Mouse (Mus musculus) stomach, embryonic 16.5 days (tissue): ENCODE measurements around the gene Wiz. TPM values are rescaled to one million over a fixed set of nuclear protein-coding genes. Genes with fewer than 3 reads are reported as not detected.

Experiments used
- ATAC-seq: fragments of 200-750 bp; cut with Nextera tagmentation; 2 replicates; pipeline ENCODE4 v1.8.0; 2017; ENCODE audit warnings: moderate number of reproducible peaks, moderate TSS enrichment; ENCODE audit not compliant: insufficient read depth, low FRiP score
- H3K27ac ChIP-seq: fragments of 300-500 bp; sonication (generic); 2 replicates; pipeline ENCODE4 v1.5.1; 2014; ENCODE audit warnings: low read length
- H3K27me3 ChIP-seq: fragments of 300-500 bp; sonication (generic); 2 replicates; pipeline ENCODE4 v1.6.1; 2014; ENCODE audit warnings: low read length, control low read depth, mixed read lengths; ENCODE audit not compliant: control insufficient read depth, insufficient read depth
- H3K36me3 ChIP-seq: fragments of 300-500 bp; sonication (generic); 2 replicates; pipeline ENCODE4 v1.6.1; 2014; ENCODE audit warnings: low read length; ENCODE audit not compliant: control insufficient read depth, insufficient read depth
- H3K4me1 ChIP-seq: fragments of 300-500 bp; sonication (generic); 2 replicates; pipeline ENCODE4 v1.6.1; 2014; ENCODE audit warnings: low read length, control low read depth, mixed read lengths; ENCODE audit not compliant: control insufficient read depth, insufficient read depth
- H3K4me2 ChIP-seq: fragments of 300-500 bp; sonication (generic); 2 replicates; pipeline ENCODE4 v1.6.1; 2014; ENCODE audit warnings: low read depth, low read length, mixed read lengths
- H3K4me3 ChIP-seq: fragments of 300-500 bp; sonication (generic); replicated peaks from 2 replicates; pipeline ENCODE4 v1.5.1; 2014; ENCODE audit warnings: mild to moderate bottlenecking, low read length
- H3K9ac ChIP-seq: fragments of 300-500 bp; sonication (generic); 2 replicates; pipeline ENCODE4 v1.6.1; 2014; ENCODE audit warnings: low read length
- H3K9me3 ChIP-seq: fragments of 300-500 bp; sonication (generic); replicated peaks from 2 replicates; pipeline ENCODE4 v1.6.1; 2016; ENCODE audit warnings: low read length, control low read depth; ENCODE audit not compliant: control insufficient read depth
- WGBS: fragments of 180-500 bp; shearing (Covaris S2); extraction: QIAGEN DNeasy Blood & Tissue Kit; methylation state at CpG from one replicate; pipeline ENCODE4 v1.1.7; 2014; 5-methylcytosine and 5-hydroxymethylcytosine counted together
- polyA plus RNA-seq: library from polyadenylated mRNA; unstranded; fragments of >200 nt; fragmentation: Nextera tagmentation; extraction: Ambion mirVana; gene quantifications from 2 replicates; pipeline ENCODE4 v1.2.1, GENCODE M21; 2015

Gene Wiz
- polyA plus RNA-seq, 1 experiment from 2014 or later, result 23.7 TPM

DNA sequence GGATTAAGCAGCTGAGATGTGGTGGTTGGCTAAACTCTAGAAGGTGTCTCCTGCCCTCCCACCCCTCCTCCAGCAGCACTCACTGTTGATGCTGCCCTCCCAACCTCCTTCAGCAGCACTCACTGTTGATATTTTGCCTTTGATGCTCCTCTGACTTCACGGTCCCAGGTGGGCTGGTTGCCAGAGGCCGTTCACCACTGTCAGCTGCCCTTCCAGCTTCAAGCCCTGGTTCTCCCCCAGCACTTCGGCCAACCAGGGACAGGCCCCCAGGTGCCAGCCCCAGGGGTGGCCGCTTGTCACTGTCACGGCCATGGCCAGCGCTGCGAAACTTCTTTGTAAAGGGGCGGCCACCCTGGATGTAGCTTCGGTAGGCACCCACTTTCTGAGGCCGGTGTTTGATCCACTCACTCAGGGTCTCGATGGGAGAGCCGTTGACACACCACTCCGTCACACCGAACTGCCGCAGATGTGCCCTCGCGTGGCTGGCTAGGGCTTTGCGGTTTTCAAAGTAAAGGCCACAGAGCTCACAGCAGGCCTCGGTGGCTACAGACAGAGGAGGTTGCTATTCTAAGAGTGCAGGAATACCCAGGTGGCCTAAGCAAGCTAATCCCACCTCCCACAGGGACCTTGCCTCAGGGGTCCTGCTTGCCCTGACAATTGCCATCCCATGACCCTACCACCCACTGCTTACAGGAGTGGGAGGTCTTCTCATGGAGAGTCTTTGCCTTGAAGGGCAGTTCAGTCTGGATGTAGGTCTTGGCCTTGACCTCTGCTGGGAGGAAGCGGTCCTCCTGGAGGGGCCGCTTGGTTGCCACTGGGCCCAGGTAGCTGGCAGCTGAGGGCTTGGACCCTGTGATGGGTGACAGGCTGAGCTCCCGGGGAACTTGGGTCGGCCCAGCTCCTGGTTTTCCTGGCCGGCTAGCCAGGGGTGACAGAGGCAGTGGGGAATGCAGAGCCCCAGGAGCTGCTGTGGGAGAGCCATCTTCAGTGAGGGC, 32.2 kb downstream of the Wiz start:
- Histone ChIP-seq H3K9me3 (no peaks in the 10 kb centered on the region), H3K9ac (no peak overlapping the region), H3K36me3 (peaks cover 34% of the 10 kb centered on the region), H3K4me3 (no peak overlapping the region), H3K27me3 (no peaks in the 10 kb centered on the region), H3K4me2 (no peak overlapping the region), H3K27ac (no peak overlapping the region), H3K4me1 (0 out of 2 replicates have a peak, but pooled peaks cover under 1% of the 10 kb centered on the region)
- WGBS, result 86% methylated on average over 24 of the region's 24 CpGs
- ATAC-seq, result no peak

DNA sequence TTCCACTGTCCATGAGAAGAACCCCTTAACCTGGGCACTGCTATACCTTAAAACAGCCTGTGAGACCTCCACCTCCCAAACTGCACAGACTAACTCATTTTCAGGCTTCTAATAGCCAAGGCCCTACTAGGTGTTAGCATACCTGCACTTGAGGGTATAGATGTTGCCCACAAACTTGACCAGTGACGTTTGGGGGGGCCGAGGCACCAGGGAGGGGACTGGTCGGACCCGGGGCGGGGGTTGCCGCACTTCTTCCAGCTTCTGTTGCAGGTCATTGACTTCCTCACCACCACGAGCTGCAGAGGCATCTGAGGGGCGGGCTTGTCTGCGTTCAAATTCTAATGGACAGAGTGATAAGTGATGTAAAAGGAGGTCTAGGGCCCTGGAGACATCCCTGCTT, 33.0 kb downstream of the Wiz start:
- Histone ChIP-seq H3K4me2 (no peak overlapping the region), H3K4me1 (no peaks in the 10 kb centered on the region), H3K36me3 (peaks cover 34% of the 10 kb centered on the region), H3K4me3 (no peak overlapping the region), H3K9ac (no peak overlapping the region), H3K27me3 (no peaks in the 10 kb centered on the region), H3K27ac (no peak overlapping the region), H3K9me3 (no peaks in the 10 kb centered on the region)
- no peak for ATAC-seq
- WGBS, result 84% methylated on average over 9 of the region's 9 CpGs

DNA sequence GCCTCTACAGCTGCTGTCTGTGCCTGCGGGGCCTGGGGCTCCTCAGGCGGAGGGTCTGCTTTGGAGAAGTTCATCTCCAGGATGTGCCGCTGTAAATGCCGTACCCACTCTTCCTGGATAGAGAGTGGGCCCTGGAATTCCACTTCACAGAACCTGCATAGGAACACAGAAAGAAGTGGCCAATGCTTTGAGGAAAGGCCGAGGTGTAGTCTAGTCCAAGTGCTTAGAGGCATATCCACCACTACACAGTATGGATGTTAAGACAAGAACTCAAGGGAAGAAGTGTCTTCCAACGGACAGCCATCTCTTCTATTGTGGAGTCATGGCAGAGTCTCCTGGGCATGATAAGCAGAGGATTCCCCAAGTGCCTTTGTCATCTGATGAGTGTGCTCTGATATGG, 34.2 kb downstream of the Wiz start:
- Histone ChIP-seq H3K4me2 (no peak overlapping the region), H3K36me3 (peaks cover 29% of the 10 kb centered on the region), H3K9ac (no peak overlapping the region), H3K9me3 (no peaks in the 10 kb centered on the region), H3K27me3 (no peaks in the 10 kb centered on the region), H3K4me1 (no peaks in the 10 kb centered on the region), H3K4me3 (no peak overlapping the region), H3K27ac (no peak overlapping the region)
- 93% methylated on average over 6 of the region's 6 CpGs for WGBS
- ATAC-seq, result no peak

DNA sequence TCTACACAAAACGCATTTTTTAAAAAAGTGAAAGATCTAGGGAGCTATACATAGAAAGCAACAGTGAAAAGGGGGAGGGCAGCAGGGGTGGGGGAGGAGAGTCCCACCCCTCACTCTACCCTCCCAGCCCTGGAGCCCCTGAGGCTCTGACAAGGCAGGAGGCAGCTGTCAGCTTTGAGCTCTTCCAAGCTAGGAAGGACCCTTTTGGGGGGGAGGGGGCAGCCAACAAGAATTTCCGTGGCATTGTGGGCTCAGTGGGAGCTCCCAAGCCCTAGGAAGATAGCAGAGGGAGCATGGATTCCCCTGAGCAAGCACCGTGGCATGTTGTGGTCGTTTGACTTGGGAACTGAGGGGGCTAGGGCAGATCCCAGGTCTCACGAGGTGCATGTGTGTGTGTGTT, 35.0 kb downstream of the Wiz start:
- Histone ChIP-seq H3K9me3 (no peaks in the 10 kb centered on the region), H3K4me2 (no peak overlapping the region), H3K4me1 (peaks cover 5% of the 10 kb centered on the region), H3K4me3 (no peak overlapping the region), H3K9ac (no peak overlapping the region), H3K27ac (no peak overlapping the region), H3K27me3 (no peaks in the 10 kb centered on the region), H3K36me3 (peaks cover 29% of the 10 kb centered on the region)
- 76% methylated on average over 5 of the region's 5 CpGs for WGBS
- ATAC-seq, result no peak

DNA sequence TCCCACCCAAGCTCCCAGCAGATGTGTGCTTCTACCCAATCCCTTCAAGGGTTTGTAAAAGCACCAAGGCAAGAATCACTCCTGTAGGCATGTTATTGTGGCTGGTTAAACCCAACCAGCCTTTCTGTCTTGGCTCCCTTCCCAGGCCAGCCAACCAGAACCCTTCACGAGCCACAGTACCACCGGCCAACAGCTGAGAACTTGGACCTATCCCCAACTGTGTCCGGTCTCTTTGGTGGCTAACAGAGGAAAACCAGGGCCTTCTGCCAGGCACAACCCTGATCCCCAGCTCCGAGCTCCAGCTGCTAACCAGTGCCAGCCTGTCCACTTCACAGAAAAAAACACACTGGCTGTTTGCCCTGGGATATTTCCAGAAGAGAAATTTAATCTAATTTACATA, 35.5 kb downstream of the Wiz start:
- Histone ChIP-seq H3K36me3 (peaks cover 24% of the 10 kb centered on the region), H3K9ac (no peak overlapping the region)
- WGBS, result 77% methylated on average over 4 of the region's 4 CpGs

DNA sequence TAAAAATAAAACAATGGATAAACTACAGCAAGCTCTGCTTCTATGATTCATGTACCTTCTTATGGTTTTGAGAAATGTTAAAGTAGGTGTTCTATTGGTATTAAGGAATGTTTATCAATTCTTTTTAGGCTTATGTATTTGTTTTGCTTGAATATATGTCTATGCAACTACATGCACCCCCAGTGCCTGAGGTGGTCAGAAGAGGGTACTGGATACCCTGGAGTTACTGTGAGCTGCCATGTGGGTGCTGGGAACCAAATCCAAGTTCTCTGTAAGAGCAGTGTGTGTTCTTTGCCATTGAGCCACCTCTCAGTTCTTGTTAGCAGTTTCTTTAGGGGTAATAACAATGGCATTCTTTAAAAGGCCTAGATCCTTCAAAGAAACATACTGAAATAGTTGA, 37.5 kb downstream of the Wiz start:
- H3K4me3 ChIP-seq, result no peak overlapping the region
- ATAC-seq, result no peak
- H3K36me3 ChIP-seq, result peaks cover 15% of the 10 kb centered on the region
- no peak overlapping the region for H3K27ac ChIP-seq
- no peak overlapping the region for H3K9ac ChIP-seq
- H3K4me2 ChIP-seq, result no peak overlapping the region
- no peaks in the 10 kb centered on the region for H3K9me3 ChIP-seq
- H3K4me1 ChIP-seq, result peaks cover 15% of the 10 kb centered on the region
- no peaks in the 10 kb centered on the region for H3K27me3 ChIP-seq

More for the DNA sequence above, 35.5 kb downstream of the Wiz start:
- Histone ChIP-seq H3K27ac (no peak overlapping the region), H3K4me1 (peaks cover 10% of the 10 kb centered on the region), H3K4me2 (no peak overlapping the region), H3K4me3 (no peak overlapping the region), H3K27me3 (no peaks in the 10 kb centered on the region), H3K9me3 (no peaks in the 10 kb centered on the region)
- ATAC-seq, result no peak

DNA sequence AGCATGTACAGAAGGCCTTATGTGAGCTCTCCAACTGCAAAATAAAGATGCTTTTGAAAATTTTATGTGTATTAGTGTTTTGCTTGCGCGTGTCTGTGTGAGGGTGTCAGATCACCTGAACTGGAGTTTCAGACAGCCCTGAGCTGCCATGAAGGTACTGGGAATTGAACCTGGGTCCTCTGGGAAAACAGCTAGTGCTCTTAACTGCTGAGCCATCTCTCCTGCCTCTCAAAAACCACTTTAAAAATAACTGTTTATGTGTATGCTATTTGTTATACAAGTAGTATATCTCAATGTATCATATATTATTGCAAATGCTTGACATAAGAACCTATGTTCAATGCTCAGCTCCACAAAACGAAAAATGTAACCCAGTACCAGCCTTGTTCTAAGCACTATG, 38.0 kb downstream of the Wiz start:
- Histone ChIP-seq H3K9me3 (no peaks in the 10 kb centered on the region), H3K4me1 (peaks cover 15% of the 10 kb centered on the region), H3K27ac (no peak overlapping the region), H3K36me3 (peaks cover 11% of the 10 kb centered on the region), H3K4me2 (peak overlapping the region; percentile 64; the same call in 1 of the 2 replicates), H3K27me3 (no peaks in the 10 kb centered on the region), H3K9ac (no peak overlapping the region), H3K4me3 (no peak overlapping the region)
- WGBS, result 69% methylated on average over 3 of the region's 3 CpGs
- no peak for ATAC-seq

DNA sequence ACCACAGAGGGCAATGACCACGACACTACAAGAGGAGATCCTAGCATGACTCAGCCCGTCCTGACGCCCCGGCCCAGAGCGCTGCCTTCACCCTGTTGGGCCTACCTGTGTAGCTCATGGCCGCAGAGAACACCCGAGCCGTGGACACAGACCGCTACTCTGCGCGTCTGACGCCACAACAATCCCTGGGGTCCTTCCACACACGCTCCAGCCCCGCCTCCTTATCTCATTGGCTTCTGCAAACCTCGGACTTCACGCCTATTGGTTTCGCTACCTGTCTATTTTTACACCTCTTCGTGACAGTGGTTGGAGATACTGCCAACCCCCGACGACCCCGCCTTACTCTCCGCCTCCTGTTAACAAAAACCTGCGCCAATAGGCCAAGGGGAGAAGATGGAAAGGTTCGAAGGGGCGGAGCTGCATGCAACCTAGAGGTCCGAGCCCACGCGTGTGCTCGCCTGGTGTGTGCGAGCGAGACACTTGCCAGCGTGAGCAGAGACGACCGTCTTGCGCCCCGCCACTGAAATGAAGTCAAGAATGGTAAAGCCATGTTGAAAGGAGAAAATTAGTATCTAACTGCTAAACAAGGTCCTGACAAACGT, 38.8 kb downstream of the Wiz start, which contains the start of gene Akap8l:
Gene Akap8l, minus strand, starts transcription at position 226 of the 602 bp plus-strand sequence.
- Histone ChIP-seq H3K36me3 (peaks cover 5% of the 10 kb centered on the region; the same call in 1 of the 2 replicates), H3K27ac (peak within 1 kb of the TSS; percentile 67)
- WGBS, result under 1% methylated on average over 37 of the region's 37 CpGs

DNA sequence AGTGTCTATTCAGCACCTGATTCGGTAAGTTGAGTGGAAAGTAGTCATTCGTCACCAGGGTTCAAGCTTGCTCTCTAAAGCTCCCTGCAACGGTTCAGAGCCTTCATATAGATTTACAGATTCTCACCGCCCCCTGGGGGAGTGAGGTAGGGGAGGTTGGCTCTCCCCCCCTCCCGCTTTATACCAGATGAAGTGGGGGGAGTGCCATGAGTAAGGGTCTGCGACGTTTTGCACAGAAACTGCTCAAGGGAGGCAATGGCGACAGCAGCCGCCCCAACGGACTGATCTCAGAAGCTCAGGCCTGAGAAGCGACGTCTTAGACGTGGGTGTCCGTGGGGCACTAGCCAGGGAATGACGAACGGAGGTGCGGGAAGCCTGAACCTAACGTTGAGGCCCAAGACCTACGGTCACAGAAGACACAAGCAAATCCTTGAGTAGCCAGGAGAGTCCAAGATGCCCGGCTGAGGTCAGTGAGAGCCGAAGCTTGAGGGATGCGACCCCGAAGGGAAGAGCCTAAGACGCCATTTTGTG, 39.3 kb downstream of the Wiz start:
- peak overlapping the region; percentile 84 for H3K4me3 ChIP-seq
- H3K4me1 ChIP-seq, result peaks cover 15% of the 10 kb centered on the region
- WGBS, result under 1% methylated on average over 24 of the region's 24 CpGs
- no peaks in the 10 kb centered on the region for H3K36me3 ChIP-seq
- no peaks in the 10 kb centered on the region for H3K27me3 ChIP-seq
- peak; percentile 10; the same call in 1 of the 2 replicates for ATAC-seq
- no peaks in the 10 kb centered on the region for H3K9me3 ChIP-seq
- peak overlapping the region; percentile 63 for H3K4me2 ChIP-seq
- peak overlapping the region; percentile 87 for H3K9ac ChIP-seq
- peak overlapping the region; percentile 67 for H3K27ac ChIP-seq

More for the DNA sequence above, 38.8 kb downstream of the Wiz start, which contains the start of gene Akap8l:
- H3K4me2 ChIP-seq, result peak within 1 kb of the TSS; percentile 64
- ATAC-seq, result peak; percentile 99
- peaks cover 15% of the 10 kb centered on the region for H3K4me1 ChIP-seq
- H3K9me3 ChIP-seq, result no peaks in the 10 kb centered on the region
- peak within 1 kb of the TSS; percentile 87 for H3K9ac ChIP-seq
- H3K4me3 ChIP-seq, result peak within 1 kb of the TSS; percentile 84
- no peaks in the 10 kb centered on the region for H3K27me3 ChIP-seq
